Mouse (Mus musculus): ENCODE results near the gene Gm17482.
"Not testable (repeated sequence)": the region's sequence is repeated elsewhere in the genome, so short reads cannot be mapped to it uniquely, and the experiment has no call there.

Gm17482 gene

DNA sequence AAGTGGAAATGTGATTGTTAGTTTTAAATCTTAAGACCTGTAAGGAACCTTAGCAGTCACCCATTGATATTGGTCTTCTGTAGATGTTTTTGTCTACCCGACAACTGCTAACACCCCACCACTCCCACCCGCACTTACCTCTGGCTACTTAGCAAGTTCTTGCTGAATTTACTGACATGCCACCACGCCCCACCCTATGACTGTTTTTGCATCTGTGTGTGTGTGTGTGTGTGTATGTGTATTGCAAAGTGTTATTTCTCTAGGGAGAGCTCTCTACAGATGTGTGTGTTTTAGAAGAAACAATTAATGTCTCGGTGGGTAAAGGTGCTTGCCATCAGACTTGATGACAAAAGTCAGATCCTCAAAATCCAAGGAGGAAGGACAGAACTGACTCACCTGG, at the start of gene Gm17482:
Gene Gm17482, plus strand, starts transcription at position 301 of the 400 bp plus-strand sequence.
- no peak for DNase-seq

DNA sequence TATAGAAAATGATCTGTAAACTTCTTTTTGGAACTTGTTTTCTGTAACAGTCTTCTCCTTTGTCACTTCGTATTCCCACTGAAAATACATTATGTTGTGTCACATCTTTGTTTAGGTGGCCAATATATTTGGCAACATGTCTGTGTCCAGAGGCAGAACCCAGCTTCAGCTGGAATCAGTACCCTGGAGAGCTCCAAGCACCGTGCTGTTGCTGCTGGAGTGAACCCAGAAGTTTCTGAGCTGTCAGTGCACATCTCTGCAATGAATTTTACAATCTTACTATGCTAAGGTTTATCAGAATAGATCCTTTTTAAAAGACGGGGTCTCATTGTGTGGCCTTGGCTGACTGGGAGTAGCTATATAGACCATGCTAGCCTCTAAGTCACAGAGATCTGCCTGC, 48.3 kb upstream of the Gm17482 start:
- DNase-seq = peak; percentile 40

DNA sequence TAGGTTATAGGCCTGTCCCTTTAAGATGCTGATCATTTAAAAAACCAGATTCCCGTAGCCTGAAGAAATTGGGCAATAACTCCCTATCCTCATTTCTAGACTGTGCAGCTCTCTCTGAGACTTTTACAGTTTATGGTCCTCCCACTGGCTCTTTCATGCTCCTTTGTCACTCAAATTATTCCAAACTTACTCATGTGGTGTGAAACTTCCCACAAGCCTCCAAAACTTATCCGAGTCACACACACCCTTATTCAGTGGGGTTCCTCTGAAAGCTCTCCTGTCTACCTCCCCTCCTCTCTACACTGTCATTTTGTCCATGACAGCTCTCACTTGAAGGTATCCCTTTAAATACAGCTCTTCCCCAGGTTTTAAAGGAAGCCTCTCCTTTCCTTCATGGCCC, 46.0 kb upstream of the Gm17482 start:
- no peak for DNase-seq

DNA sequence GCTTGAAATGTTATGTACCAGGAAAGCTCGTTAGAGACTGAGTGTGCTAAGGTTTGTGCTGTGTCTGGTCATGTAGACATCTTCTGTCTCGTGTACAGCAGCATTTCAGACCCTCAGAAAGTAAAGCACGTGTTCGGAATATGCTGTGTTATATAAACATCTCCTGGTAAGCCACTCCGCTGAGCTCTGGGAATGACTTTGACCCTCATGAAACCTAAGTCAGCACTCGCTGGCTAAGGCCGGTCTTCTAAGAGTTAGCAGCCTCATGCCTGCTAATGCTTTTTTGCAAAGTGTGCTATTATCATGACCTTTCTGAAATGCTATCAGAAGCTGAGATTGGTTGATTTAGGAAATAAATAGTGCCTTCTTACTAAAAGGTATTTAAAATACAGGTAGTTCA, 36.0 kb upstream of the Gm17482 start:
- DNase-seq = no peak

DNA sequence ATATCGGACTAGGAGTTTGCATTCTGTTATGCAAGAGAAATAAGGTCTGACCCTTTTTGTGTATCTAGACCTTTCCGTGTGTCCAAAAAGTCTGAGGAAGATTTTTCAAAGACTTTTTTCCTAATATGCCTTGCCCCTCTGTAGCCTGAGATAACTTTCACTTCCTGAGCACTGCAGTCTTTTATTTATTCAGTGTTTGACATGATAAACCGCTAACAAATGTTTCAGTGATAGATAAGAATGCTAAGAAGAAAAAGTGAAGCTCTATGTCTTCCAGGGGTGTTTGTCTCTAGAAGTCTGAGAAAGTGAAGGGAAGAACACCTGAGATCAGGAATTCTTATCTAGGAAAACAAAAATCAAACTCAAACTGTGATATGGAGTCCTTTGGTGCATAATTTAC, 26.4 kb upstream of the Gm17482 start:
- DNase-seq = no peak

DNA sequence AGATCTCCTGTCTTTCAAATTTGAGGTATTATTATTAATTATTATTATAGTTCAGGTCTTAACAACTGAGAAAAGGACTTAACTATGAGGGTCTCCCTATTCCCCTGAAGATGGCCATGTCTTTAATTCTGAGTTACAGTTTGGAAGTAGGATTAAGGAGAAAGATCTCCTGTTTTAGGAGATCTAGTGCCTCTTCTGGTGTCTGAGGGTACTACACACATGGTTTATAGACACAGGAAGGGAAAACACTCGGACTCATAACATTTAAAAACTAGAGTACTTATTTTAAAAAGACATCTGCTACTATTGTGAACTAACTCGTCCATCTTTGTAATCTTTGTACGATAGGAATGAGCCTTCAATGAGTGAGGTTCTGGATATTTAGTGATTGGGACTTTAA, 24.1 kb upstream of the Gm17482 start:
- peak; percentile 24 for DNase-seq

DNA sequence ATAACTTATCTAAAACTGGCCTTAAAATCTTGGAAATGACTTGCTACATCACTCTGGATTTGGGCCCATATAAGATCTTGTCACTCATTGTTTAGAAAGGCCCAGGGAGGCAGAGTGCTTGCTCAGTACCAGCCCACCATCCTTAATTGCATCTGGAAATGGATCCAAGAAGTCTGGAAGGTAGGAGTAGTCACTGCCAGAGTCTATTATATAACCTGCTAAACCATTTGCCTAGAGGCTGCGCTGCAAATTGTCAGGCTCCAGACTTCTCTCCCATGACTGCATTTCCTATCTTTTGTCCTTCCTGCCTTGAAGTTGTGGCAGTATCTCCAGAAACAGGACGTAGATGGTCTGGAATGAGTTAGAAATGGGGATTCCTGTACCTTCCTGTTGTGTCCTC, 17.0 kb upstream of the Gm17482 start:
- DNase-seq = no peak

DNA sequence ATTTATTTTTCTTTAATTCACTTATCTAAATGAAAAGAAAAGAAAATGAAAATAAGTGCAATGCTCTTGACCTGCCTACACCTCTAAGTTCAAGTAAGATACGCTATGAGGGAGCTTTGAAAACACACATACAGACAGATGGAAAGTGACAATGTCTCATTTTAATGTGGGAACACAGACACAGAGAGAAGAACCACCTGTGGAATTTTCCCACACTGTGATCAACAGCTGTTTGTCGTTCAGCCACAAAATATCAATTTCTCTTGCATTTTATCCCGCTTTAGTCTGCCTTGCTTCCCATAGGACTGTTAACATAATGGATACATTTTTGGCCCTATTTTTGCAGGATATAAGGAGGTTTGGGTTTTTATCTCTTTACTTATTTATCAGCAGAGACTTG, 16.3 kb upstream of the Gm17482 start:
- DNase-seq = no peak

DNA sequence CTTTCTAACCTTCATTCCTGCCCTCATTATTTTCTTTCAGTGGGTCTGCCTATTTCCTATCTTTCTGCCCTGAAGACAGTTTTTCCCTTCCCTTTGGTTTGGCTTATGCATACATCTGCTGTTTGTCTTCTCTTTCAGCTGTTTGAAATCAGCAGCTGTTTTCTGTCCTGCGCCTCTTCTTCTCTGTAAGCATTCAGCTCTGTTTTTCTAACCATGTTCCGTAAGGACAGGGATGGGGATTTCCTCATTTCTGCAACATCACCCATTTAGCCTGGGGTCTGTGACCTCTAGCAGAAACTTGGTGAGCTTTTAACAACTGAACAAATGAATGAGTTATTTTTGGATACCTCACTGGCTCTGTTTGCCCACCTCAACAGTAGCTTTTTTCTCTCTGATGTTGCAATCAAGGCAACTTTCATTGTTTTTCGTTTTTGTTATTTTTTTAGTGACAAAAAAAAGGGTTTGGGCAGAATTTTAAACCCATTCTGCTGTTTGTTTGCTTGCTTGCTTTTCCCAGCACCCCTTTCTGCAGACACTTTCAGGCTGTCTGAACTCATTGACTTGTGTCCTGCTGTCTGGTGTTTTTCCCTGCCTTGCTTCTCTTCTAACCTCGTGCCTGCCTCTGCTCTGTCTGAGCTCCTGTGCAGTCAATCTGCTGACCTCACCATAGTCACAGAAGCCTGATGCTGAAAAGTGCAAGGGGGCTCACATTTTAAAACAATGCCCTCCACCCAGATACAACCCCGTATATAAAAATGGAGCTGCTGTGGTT, 14.8 kb upstream of the Gm17482 start:
- no peak for DNase-seq

DNA sequence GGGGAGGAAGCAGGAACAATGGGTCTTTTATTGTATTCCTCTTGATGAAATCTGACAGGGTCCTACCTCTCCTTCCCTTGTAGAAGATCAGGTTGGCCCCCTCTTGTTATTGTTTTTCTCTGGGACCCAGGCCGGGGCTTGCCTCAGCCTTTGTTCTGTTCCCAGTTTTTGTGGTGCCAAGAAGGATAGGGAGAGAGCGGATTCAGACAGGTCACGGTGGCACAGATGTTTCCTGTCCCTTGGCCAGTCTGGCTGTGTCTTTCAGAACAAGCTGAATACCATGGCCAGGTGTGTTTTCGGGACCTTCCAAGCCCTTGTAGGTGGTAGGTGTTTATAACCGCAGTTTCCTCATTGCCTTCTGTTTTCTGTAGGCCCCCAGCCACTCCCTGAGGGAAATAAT, 14.0 kb upstream of the Gm17482 start:
- DNase-seq = peak; percentile 30

DNA sequence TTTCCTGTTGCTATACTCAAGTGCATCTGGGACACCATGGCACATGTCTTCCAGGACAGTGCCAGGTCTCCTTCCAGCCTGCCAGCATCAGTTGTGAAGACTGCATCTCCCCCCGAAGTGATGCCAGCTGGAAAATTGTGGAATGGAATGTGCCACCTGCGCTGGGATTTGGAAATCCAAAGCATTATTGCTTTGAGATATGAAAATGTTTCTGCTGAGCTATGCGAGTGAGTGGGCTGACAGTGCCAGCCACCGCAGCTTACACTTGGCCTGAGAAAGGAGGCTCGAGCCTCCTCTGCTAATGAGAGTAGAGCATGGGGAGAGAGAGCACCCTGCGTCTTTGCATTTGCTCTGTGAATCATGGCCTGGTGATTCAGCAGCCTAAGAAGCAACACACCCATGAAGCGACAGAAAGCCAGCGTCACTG, 5.9 kb upstream of the Gm17482 start:
- DNase-seq = no peak

DNA sequence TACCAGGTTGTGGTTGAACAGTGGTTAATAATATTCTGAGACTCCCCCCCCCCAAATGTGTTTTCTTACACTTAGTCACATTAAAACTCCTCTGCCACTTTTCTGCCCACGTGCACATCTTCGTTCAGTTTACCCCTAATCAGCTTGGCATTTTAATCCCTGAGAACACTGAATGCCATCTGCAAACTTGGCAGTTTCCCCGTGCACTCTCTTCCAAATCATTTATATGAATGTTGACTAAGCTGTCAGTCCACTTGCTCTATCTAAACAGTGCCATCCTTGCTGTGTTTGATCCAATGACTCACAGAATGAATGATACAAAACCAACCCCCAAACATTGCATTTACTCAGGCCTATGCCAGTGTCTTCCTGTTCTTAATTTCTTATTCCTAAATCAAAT, 1.6 kb upstream of the Gm17482 start:
- no peak for DNase-seq

DNA sequence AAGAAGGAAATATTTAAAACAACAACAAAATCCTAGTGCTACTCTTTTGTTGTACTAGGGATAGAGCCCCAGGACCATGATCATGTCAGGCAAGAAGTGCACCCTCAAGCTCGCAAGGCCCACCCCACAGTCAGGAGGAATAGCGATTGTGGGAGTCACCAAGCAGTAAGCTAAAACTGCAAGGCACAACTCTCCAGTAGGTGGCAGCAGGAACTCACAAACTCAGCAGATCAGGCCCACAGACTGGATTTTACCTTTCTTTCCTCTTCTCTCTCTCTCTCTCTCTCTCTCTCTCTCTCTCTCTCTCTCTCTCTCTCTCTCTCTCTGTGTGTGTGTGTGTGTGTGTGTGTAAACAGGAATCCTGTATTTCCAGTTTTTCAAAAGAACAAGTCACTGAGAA, 386 bp downstream of the Gm17482 start:
- peak; percentile 86 for DNase-seq

DNA sequence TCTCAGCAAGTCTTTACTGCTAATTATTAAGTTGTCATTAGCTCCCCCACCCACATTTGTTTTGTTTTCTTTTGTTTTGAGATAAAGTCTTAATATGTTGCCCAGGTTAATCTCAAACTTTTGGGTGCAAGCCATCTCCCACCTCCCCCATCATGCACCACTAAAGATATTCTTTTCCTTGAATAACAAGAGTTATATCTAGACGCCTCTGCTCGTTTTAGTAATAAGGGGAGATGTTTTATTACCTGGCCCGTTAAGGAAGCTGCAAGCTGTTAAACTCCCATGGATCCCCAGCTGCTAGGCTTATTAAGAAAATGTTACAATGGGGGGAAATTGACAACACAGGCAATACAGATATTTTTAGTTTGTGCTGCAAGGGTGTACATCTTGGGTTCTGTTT, 3.4 kb downstream of the Gm17482 start:
- no peak for DNase-seq

DNA sequence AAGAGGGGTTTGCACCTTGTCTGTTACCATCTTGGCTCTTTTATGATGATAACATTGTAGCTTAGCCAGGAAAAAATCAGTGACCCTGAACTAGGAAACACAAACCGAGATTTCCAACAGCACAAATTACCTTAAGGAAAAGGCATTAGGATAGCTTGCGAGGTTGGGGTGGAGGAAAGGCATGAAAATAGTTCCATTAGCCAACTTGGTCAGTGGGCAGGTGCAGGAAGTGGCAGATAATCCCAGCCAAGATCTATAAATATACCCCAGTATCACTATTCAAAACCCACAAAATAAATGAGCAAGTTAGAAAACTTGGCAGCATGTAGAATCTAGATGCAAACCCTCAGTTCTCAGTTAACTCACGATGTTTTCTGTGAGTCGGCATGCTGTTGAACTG, 4.7 kb downstream of the Gm17482 start:
- DNase-seq = no peak

DNA sequence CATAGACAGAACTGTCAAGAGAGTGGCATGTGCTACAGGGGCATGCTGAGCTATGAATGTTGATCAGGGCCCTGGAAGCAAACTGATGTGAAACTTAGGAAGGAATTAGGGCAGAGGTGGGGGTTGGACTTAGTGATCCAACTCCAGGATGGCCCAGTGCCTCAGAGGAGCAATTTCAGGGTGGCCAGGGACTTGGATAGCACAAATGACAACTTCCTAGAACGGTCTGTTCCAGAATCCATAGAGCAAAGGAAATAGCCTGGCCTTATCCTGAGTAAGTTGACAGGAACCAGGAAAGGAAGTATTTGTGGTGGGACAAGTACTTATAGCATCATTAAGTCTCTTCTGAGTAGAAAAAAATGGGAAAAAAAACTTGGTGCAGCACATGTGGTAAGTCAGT, 5.4 kb downstream of the Gm17482 start:
- DNase-seq = no peak

DNA sequence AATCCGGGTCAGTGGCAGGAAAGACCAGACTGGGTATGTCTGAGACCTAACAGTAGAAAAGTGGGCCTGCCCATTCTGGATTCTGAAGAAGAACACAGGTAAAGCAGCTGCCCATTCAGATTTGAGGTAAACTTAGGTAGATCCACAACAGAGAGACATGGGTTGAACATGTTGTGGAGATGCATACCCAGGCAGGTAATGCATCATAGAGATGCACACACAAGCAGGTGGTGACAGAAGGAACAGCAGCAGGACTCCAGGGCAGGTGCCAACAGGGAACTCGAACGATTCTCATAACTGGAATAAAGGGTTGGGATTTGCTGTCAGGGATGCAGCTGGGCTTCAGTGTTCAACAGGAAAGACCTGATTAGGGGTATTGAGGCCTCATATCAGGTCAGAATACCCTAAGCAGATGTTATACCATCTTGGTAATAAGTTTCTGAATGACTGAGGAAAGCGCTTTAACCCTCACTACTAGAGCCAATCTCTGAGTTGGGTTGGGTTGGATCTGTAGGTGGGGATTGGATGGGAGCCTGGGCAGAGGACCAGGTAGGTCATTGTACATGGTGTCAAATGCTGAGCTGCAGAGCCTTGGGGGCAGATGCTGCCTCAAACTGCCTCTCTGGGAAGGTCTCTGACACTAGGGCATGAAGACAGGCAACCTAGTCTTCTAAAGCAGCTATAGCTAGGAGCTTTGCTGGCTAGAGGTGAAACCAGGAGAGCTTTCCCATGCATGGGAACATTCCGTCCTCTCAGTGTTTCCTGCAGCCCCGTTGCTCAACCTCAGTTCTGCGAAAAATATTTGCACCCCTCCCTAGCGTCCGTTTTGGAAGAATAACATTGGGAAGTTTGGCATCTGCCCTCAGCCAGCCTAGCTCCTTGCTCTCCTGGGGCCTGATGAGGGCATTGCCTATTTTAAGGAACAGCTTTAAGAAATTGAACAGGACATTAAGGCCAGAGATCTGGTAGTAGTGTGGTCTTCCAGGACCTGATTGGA, 11.2 kb downstream of the Gm17482 start:
- no peak for DNase-seq

DNA sequence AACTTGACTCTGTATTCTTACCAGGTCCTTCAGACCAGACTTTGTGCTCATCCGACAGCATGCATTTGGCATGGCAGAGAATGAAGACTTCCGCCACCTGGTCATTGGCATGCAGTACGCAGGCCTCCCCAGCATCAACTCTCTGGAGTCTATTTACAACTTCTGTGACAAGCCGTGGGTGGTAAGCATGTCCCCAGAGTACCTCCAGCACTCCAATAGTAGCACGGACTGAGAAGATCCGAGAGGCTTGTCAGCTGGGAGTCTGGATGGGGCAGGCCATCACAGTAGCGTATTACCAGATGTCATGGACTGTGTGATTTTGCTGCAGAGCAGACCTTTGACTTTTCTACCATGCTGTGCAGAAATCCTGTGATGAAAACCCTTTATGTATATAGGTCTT, 12.2 kb downstream of the Gm17482 start:
- no peak for DNase-seq

DNA sequence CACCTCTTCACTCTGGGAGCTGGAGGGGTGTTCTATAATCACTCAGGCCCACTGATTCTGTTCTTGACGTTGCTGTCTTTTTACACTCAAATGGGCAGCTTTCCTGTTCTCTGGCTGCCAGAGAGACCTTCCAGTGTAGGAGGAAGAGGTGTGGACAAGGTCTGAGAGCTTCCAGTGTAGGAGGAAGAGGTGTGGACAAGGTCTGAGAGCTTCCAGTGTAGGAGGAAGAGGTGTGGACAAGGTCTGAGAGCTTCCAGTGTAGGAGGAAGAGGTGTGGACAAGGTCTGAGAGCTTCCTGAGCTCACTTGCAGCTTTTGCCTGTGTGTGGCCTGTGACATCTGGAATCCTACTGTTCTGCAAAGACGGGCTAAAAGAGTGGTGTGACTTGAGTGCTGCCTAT, 13.3 kb downstream of the Gm17482 start:
- not testable (repeated sequence) for DNase-seq

DNA sequence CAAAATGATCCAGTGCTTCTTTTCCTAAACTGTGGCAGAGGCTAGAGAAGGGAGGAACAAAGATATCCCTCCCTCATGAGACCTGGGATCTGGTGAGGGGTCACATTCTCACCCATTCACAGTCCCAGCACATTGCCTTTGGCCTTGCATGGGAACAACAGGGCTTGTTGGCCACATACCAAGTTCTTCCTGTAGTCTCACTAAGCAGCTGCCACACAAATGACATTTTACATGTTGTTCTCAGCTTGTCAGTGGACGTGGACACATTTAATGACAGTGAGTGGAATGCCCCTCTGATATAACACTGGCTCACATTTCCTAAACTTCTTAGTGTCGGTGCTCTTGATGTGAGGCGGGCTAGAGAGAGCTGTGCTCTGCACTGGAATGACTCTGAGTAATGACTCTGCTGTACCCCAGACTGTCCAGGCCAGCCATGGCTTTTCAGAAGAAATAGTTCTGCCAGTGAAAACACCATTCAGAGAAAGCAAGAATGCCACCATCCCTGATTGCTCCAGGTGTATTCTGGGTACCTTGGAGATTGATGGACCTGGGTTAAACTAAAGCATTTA, 14.1 kb downstream of the Gm17482 start:
- DNase-seq = no peak

DNA sequence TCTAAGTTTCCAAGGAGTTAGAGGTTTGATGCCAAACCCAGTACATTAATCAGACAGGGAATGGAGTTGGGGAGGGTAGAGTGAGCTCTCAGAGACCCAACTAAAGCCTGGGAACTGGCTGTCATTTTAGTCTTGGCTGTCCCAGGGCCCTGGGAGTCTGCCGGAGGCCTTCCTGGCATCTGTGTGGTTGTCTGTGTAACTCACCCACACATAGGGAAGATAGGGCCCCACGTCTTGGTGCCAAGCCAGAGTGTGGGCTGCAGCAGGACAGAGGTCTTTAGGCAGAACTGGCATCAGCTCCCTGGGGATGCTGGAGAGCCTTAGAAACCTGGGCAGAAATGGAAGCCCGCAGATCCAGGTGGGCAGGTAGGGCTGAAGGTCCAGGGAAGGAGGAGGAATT, 14.8 kb downstream of the Gm17482 start:
- no peak for DNase-seq

DNA sequence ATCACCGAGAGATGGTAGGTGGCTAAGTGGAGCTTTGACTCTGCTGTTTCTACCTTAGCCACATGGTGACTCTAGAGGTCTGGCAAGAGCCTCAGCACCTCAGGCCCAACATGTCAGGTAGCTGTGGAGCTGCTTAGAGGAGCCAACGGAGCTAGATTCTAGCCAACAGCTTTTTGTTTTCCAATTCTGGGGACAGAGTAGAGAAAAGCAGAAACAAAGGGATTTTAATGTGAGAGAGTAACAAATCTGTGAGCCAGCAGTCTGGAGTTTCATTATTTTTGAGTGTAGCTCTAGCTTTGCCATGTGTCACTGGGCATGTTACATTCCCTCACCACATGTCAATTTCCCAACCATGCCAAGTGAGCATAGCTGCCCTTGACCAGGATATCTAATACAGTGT, 17.1 kb downstream of the Gm17482 start:
- DNase-seq = no peak

DNA sequence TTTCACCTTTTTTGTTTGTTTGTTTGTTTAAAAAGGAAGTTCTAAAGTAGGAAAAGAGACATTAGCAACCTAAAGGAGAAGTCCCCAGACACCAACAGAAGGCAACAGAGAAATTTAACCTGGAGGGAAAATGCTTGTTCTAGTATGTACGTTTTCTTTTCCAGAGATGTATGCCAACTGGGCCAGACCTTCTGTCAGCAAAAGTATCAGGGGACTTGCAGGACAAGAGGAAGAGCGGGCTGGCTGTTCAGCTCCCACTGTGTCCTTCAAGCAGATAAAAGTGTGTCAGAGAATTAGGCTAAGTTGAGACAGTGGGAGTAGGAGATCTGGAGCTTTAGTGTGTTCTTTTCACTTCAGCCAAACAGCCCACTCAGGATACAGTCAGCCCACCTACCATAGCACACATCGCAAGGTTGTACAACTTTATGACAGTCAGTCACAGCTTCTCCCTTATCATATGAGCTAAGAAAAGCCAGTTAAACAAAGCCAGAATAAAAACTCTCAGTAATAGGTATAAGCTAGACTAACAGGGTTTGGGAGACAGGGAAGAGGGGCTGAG, 18.4 kb downstream of the Gm17482 start:
- no peak for DNase-seq

All from retina, postnatal 1 day (tissue).